Mouse (Mus musculus) heart, embryonic 15.5 days (tissue): ENCODE data around the gene Taf1c. TPM values are rescaled to one million over a fixed set of nuclear protein-coding genes. Genes with fewer than 3 reads are reported as not detected.

Experiments
- ATAC-seq: fragments of 200-750 bp; cut with Nextera tagmentation; replicated peaks from 2 replicates; pipeline ENCODE4 v1.8.0; 2017; ENCODE audit warnings: low read depth, moderate TSS enrichment; ENCODE audit not compliant: insufficient number of reproducible peaks, insufficient read depth, low FRiP score
- H3K27ac ChIP-seq: fragments of 300-500 bp; sonication (generic); 2 replicates; pipeline ENCODE4 v1.5.1; 2015; ENCODE audit warnings: mild to moderate bottlenecking, inconsistent platforms
- H3K27me3 ChIP-seq: fragments of 300-500 bp; sonication (generic); 2 replicates; pipeline ENCODE4 v1.6.1; 2015; ENCODE audit warnings: inconsistent platforms
- H3K36me3 ChIP-seq: fragments of 300-500 bp; sonication (generic); 2 replicates; pipeline ENCODE4 v1.6.1; 2015; ENCODE audit warnings: mild to moderate bottlenecking, inconsistent platforms
- H3K4me1 ChIP-seq: fragments of 300-500 bp; sonication (generic); replicated peaks from 2 replicates; pipeline ENCODE4 v1.6.1; 2015; ENCODE audit warnings: inconsistent platforms
- H3K4me2 ChIP-seq: fragments of 300-500 bp; sonication (generic); 2 replicates; pipeline ENCODE4 v1.6.1; 2015; ENCODE audit warnings: inconsistent platforms, mild to moderate bottlenecking, moderate library complexity
- H3K4me3 ChIP-seq: fragments of 300-500 bp; sonication (generic); 2 replicates; pipeline ENCODE4 v1.5.1; 2015; ENCODE audit warnings: mild to moderate bottlenecking, inconsistent platforms
- H3K9ac ChIP-seq: fragments of 300-500 bp; sonication (generic); 2 replicates; pipeline ENCODE4 v1.6.1; 2015; ENCODE audit warnings: mild to moderate bottlenecking, inconsistent platforms
- H3K9me3 ChIP-seq: fragments of 300-500 bp; sonication (generic); replicated peaks from 2 replicates; pipeline ENCODE4 v1.6.1; 2016; ENCODE audit warnings: inconsistent platforms
- WGBS: fragments of 180-500 bp; shearing (Covaris S2); methylation state at CpG from one replicate; pipeline ENCODE4 v1.1.7; 2015; ENCODE audit warnings: mixed read lengths; 5-methylcytosine and 5-hydroxymethylcytosine counted together
- polyA plus RNA-seq: library from polyadenylated mRNA; unstranded; fragments of >200 nt; fragmentation: Nextera tagmentation; extraction: Ambion mirVana; gene quantifications from 2 replicates; pipeline ENCODE4 v1.2.1, GENCODE M21; 2015

Gene Taf1c
- polyA plus RNA-seq, 1 experiment from 2014 or later, result 4.1 TPM

DNA sequence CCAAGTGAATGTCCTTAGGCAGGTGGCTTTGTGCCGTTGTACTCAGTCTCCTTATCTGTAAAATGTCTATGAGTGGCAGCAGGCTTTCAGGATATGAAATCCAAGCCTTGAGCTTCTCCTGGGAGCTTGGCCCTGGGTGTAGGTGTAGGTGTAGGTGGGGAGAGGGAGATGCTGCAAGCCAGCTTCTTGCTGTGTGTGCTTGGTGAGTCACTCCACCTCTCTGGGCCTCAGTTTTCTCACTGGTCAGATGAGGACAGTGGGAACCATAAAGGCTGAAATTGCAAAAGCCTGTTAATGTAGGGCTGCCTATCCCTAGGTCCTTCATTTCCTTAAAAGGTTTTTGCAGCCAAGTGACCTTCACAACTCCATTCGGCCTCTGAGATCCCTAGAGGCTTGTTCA is 30.9 kb upstream of the Taf1c start:
- H3K9me3 ChIP-seq, result no peaks in the 10 kb centered on the region
- WGBS, result 37% methylated on average over 2 of the region's 2 CpGs
- H3K27ac ChIP-seq, result no peak overlapping the region
- no peak overlapping the region for H3K4me2 ChIP-seq
- H3K9ac ChIP-seq, result no peak overlapping the region
- no peak overlapping the region for H3K4me3 ChIP-seq
- H3K27me3 ChIP-seq, result peaks cover 50% of the 10 kb centered on the region
- H3K36me3 ChIP-seq, result no peaks in the 10 kb centered on the region
- no peak for ATAC-seq
- H3K4me1 ChIP-seq, result peaks cover 15% of the 10 kb centered on the region

DNA sequence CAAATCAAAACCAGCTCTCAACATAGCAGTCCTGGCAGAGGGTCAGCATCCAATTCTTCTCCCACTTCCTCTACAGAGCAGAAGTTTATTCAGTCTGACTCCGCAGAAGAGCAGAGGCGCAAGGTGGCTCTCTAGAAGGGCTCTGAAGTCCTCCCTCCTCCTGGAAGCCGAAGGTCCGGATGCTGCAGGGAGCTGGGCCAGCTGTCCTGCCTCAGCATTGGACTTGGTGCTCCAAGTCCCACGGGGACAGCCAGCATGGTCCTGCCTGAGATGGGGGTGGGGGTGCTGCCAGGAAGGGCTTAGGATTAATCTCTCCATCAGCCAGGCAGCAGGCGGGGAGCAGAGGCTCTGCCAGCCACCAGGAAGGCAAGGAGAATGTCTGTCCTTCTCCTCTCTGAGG is 30.4 kb upstream of the Taf1c start, which contains the start of gene Kcng4:
Gene Kcng4 (minus strand): TSS at position 303 of the 400 bp plus-strand sequence.
- Histone ChIP-seq H3K4me2 (no peak within 1 kb of the TSS), H3K36me3 (no peaks in the 10 kb centered on the region), H3K4me3 (no peak within 1 kb of the TSS), H3K9me3 (no peaks in the 10 kb centered on the region), H3K27ac (no peak within 1 kb of the TSS), H3K27me3 (peaks cover 54% of the 10 kb centered on the region), H3K4me1 (peaks cover 15% of the 10 kb centered on the region), H3K9ac (no peak within 1 kb of the TSS)
- WGBS, result 26% methylated on average over 6 of the region's 6 CpGs
- ATAC-seq, result no peak; the same call in 1 of the 2 replicates

DNA sequence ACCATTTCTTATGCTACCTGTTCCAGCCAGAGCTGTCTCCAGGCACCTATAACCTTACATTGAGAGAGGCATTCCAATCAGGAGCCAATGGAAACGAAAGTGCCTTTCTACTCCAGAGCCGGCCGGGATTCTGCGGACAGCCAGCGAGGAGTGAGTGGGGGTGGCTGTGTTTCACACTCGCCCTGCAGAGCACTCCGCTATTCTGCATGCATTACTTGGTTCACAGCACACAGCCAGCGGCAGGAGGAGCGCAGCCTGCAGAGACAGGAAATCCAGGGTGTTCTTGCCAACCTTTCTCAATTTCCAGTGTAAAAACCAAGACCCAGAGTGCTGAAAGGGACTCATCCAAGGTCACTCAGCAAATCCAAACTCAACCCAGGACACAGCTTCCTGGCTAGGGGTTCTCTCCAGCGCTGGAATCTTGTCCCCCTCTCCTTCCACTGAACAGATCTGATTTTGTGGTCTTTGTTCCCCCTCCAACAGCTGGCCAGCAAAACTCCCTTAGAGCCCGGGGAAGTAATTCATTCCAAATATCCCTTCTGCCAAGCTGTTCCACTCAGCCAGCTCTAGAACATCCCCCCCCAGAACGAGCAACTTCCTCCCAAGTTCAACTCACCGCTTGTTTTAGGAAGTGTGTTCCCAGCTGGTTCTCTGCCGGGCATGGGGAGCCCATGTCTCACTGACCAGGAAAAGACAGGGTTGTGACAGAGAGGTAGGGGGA is 29.8 kb upstream of the Taf1c start:
- Histone ChIP-seq H3K9ac (no peak overlapping the region), H3K27ac (no peak overlapping the region), H3K4me1 (peaks cover 15% of the 10 kb centered on the region), H3K36me3 (no peaks in the 10 kb centered on the region), H3K27me3 (peaks cover 54% of the 10 kb centered on the region), H3K4me2 (no peak overlapping the region), H3K4me3 (no peak overlapping the region), H3K9me3 (no peaks in the 10 kb centered on the region)
- no peak for ATAC-seq
- WGBS, result 35% methylated on average over 14 of the region's 14 CpGs

DNA sequence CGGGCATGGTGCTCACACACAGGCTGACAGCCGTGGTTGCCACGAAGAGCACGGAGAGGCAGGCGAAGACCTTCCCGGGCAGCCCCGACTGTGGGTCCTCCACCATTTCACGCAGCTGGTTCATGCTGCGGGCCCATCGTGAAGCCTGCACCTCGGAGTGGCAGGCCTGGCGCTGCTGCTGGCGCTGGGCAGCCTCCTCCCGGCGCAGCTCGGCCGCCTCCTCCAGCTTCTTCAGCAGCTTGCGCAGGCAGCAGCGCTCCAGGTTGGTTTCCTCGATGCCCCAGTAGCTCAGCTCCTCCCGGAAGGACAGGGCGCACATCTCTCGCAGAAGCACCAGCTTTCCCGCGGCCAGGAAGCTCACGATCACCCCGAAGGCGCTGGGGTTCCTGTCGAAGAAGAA is 27.9 kb upstream of the Taf1c start:
- Histone ChIP-seq H3K4me3 (no peak overlapping the region), H3K36me3 (no peaks in the 10 kb centered on the region), H3K9ac (no peak overlapping the region), H3K4me1 (peaks cover 15% of the 10 kb centered on the region), H3K9me3 (no peaks in the 10 kb centered on the region), H3K4me2 (no peak overlapping the region), H3K27me3 (peaks cover 54% of the 10 kb centered on the region), H3K27ac (no peak overlapping the region)
- ATAC-seq, result no peak
- WGBS, result 39% methylated on average over 29 of the region's 29 CpGs

DNA sequence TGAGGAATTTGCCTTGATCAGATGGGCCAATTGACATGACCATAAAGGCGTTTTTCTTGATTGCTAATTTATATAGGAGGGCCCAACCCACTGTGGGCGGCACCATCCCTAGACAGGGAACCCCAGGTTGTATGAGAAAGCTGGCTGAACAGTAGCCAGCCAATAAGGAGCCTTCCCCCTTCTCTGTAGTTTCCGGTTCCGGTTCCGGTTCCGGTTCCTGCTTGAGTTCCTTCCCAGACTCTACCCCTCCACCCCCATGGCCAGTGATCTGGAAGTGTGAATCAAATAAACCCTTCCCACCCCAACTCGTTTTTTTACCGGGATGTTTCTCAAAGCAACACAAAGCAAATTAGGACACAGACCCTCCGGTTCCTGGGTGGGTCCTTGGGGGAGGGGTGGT is 27.2 kb upstream of the Taf1c start:
- Histone ChIP-seq H3K9ac (no peak overlapping the region), H3K4me3 (no peak overlapping the region), H3K9me3 (no peaks in the 10 kb centered on the region), H3K36me3 (no peaks in the 10 kb centered on the region), H3K4me2 (no peak overlapping the region), H3K4me1 (peaks cover 15% of the 10 kb centered on the region), H3K27me3 (peaks cover 51% of the 10 kb centered on the region), H3K27ac (no peak overlapping the region)
- WGBS, result 83% methylated on average over 9 of the region's 9 CpGs
- ATAC-seq, result no peak

DNA sequence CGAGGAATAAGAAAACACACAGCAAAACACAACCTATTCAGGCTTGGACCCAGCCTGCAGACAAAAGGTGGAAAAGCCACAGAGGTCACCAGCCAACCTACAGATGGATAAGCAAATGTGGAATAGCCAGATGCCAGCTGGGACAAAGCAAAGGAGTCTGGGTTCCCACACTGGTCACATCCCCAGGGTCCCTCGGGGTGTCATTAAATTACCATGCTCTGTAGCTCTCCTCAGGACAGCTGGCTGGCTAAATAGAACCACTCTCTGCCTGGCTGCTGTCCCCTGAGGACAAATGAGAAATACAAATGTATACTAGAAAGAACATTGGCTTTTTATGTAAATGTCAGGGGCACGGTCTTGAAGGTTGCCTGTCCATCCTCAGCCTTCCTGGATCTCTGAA is 25.8 kb upstream of the Taf1c start:
- peaks cover 14% of the 10 kb centered on the region for H3K4me1 ChIP-seq
- ATAC-seq, result no peak
- H3K4me2 ChIP-seq, result no peak overlapping the region
- no peaks in the 10 kb centered on the region for H3K36me3 ChIP-seq
- H3K4me3 ChIP-seq, result no peak overlapping the region
- H3K27ac ChIP-seq, result no peak overlapping the region
- H3K9ac ChIP-seq, result no peak overlapping the region
- no peaks in the 10 kb centered on the region for H3K9me3 ChIP-seq
- H3K27me3 ChIP-seq, result peaks cover 45% of the 10 kb centered on the region
- WGBS, result 62% methylated on average over 3 of the region's 3 CpGs

DNA sequence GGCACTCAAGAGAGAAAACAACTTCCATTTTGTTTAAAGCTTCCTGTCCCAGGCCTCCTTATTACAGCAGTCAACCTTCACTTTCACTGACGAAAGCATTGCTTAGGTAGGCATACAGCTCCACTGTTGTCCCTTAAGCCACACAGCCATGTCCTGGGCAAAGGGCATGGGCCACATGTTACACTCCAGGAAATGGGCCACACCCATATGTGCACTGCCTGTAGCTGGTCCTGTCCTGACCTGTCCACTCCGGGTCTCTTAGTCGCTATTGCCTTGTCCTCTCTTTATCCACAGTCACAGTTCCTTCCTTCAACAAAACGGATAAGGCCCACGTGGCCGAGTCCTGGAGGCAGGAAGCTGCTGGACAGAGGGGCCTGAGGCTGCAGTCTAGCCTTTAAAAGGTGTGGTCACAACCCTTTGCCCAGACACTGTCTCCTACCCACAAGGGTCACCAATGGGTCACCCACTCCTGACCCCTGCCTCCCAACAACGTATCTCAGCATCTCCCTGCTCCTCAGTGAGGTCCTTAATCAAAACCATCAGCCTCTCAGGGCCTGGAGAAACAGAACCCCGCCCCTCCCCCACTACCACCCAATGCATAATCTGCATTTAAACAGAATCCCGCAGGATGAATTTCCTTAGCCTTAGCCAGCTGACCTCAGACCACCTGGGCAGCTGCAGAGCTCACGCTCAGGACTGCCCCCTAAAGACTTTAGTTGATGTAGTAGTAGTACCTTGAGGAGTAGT is 22.8 kb upstream of the Taf1c start:
- H3K4me2 ChIP-seq, result no peak overlapping the region
- H3K9me3 ChIP-seq, result no peaks in the 10 kb centered on the region
- H3K4me1 ChIP-seq, result no peaks in the 10 kb centered on the region
- WGBS, result 41% methylated on average over 10 of the region's 10 CpGs
- H3K36me3 ChIP-seq, result no peaks in the 10 kb centered on the region
- peaks cover 21% of the 10 kb centered on the region for H3K27me3 ChIP-seq
- H3K4me3 ChIP-seq, result no peak overlapping the region
- H3K27ac ChIP-seq, result no peak overlapping the region
- H3K9ac ChIP-seq, result no peak overlapping the region
- no peak for ATAC-seq

DNA sequence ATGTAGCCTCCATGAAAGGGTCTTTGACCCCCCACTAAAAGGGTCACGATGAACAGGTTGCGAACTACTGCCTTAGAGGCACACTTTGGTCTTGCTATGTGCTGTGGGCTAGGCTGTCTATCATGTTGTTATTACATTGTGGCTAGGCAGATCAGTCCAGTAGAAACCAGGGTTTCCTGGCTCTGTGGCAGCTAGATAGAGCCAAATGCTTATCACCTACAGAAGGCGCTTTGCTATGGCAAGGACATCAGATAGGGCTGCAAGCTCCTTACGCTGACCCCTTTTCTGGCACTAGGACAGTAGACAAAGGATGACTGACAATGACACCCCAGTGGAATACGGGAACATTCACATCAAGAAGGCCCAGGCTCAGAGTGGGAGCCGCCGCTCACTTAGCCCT is 22.2 kb upstream of the Taf1c start:
- H3K4me2 ChIP-seq, result no peak overlapping the region
- 72% methylated on average over 7 of the region's 7 CpGs for WGBS

DNA sequence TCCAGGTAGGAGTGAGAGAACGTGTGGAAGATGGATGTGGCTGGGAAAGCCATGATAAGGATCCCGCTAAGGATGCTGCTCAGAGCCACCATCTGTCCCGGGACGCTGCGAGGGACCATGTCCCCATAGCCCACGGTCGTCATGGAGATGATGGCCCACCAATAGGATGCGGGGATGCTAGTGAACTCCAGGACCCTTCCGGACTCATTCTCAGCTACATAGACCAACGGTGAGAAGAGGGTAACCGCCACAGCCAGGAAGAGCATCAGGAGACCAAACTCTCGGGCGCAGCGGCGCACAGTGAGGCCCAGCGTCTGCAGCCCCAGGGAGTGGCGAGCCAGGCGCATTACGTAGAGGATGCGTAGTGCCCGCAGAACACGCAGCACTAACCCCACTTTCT is 20.8 kb upstream of the Taf1c start:
- Histone ChIP-seq H3K27ac (no peak overlapping the region), H3K4me3 (no peak overlapping the region), H3K9me3 (no peaks in the 10 kb centered on the region), H3K27me3 (peaks cover 5% of the 10 kb centered on the region), H3K4me1 (peaks cover 5% of the 10 kb centered on the region), H3K36me3 (no peaks in the 10 kb centered on the region), H3K4me2 (no peak overlapping the region), H3K9ac (no peak overlapping the region)
- WGBS, result 81% methylated on average over 22 of the region's 22 CpGs
- no peak for ATAC-seq

More for the DNA sequence above, 22.2 kb upstream of the Taf1c start:
- H3K27me3 ChIP-seq, result peaks cover 16% of the 10 kb centered on the region
- no peak overlapping the region for H3K9ac ChIP-seq
- H3K4me1 ChIP-seq, result no peaks in the 10 kb centered on the region
- H3K36me3 ChIP-seq, result no peaks in the 10 kb centered on the region
- ATAC-seq, result no peak
- no peaks in the 10 kb centered on the region for H3K9me3 ChIP-seq
- no peak overlapping the region for H3K4me3 ChIP-seq
- H3K27ac ChIP-seq, result no peak overlapping the region

DNA sequence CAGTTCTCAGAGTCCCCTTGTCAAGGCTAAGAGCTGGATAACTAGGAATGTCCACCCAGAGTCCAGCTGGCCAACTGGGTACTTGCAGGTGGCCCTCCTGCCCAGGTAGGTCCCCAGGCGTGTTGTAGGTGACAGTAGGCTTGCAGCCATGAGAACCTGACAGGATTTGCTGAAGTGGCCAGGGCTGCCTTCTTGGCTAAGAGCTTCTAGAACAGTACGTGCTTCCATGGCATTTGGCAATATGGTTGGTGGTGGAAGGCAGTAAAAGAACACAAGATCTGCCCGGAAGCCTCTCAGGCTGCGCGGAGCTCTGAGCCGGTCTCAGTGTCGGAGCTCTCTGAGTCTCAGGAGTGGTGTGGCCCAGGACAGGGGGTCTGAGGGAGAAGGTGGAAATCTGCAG is 19.9 kb upstream of the Taf1c start:
- no peak for ATAC-seq
- H3K9ac ChIP-seq, result no peak overlapping the region
- no peak overlapping the region for H3K4me3 ChIP-seq
- peaks cover 10% of the 10 kb centered on the region for H3K4me1 ChIP-seq
- no peaks in the 10 kb centered on the region for H3K36me3 ChIP-seq
- H3K27ac ChIP-seq, result no peak overlapping the region
- 81% methylated on average over 7 of the region's 7 CpGs for WGBS
- no peaks in the 10 kb centered on the region for H3K9me3 ChIP-seq
- peaks cover 3% of the 10 kb centered on the region; the same call in 1 of the 2 replicates for H3K27me3 ChIP-seq
- no peak overlapping the region for H3K4me2 ChIP-seq

DNA sequence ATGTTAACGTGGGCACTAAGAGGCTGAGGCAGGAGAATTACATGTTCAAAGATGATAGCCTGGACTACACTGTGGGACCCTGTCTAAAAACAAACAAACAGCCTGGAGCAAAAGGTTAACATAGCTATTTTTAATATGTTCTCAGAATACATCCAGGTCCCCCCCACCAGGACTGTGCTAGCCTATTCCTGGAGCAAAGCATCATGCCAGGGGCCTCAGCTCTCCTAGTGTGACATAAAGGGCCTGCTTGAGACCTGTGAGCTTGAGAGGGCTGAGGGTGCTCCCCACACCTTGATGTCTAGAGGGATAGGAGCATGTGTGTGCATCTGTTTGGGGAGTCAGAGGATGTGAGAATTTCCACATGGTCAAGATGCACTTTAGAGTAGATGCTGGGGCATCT is 18.7 kb upstream of the Taf1c start:
- H3K4me2 ChIP-seq, result no peak overlapping the region
- H3K27me3 ChIP-seq, result peaks cover 3% of the 10 kb centered on the region; the same call in 1 of the 2 replicates
- no peak for ATAC-seq
- no peaks in the 10 kb centered on the region for H3K9me3 ChIP-seq
- no peak overlapping the region for H3K9ac ChIP-seq
- 85% methylated on average over 1 of the region's 1 CpGs for WGBS
- no peaks in the 10 kb centered on the region for H3K36me3 ChIP-seq
- no peak overlapping the region for H3K27ac ChIP-seq
- peaks cover 10% of the 10 kb centered on the region for H3K4me1 ChIP-seq
- no peak overlapping the region for H3K4me3 ChIP-seq
